Mouse (Mus musculus): ENCODE data around the gene Stat1. TPM values are rescaled to one million over a fixed set of nuclear protein-coding genes. Genes with fewer than 3 reads are reported as not detected.

The Stat1 gene
- polyA plus RNA-seq, 1 experiment from 2014 or later = 23.8 TPM

GRCm38 (mm10) chr1:52102795-52103194, 16.4 kb upstream of the Stat1 start:
- H3K27ac ChIP-seq (ENCODE audit: low read depth) = no peak overlapping the region
- no peaks in the 10 kb centered on the region for H3K9me3 ChIP-seq (ENCODE audit: control insufficient read depth, low read length)
- no peak overlapping the region for H3K9ac ChIP-seq (ENCODE audit: low read length)
- no peak for DNase-seq (ENCODE audit: low spot score)
- no peaks in the 10 kb centered on the region for H3K36me3 ChIP-seq (ENCODE audit: control insufficient read depth, insufficient read depth, low read length)
- no peaks in the 10 kb centered on the region for H3K4me1 ChIP-seq (replicated peaks; ENCODE audit: control insufficient read depth, insufficient read depth, low read length)
- no peaks in the 10 kb centered on the region for H3K27me3 ChIP-seq (replicated peaks; ENCODE audit: control insufficient read depth, insufficient read depth, low read length)
- H3K4me2 ChIP-seq (ENCODE audit: low read length) = no peak overlapping the region
- no peak for ATAC-seq (replicated peaks; ENCODE audit: low FRiP score, low TSS enrichment, low read depth)
- 81% methylated on average over 8 of the region's 8 CpGs for WGBS
- H3K4me3 ChIP-seq (ENCODE audit: low read depth, low read length) = no peak overlapping the region

GRCm38 (mm10) chr1:52107206-52107605, 12.0 kb upstream of the Stat1 start:
- 67% methylated on average over 11 of the region's 11 CpGs for WGBS
- H3K27me3 ChIP-seq (replicated peaks; ENCODE audit: control insufficient read depth, insufficient read depth, low read length) = no peaks in the 10 kb centered on the region
- no peak overlapping the region for H3K4me3 ChIP-seq (ENCODE audit: low read depth, low read length)
- no peak for ATAC-seq (replicated peaks; ENCODE audit: low FRiP score, low TSS enrichment, low read depth)
- no peaks in the 10 kb centered on the region for H3K9me3 ChIP-seq (ENCODE audit: control insufficient read depth, low read length)
- no peak overlapping the region for H3K4me2 ChIP-seq (ENCODE audit: low read length)
- no peaks in the 10 kb centered on the region for H3K4me1 ChIP-seq (replicated peaks; ENCODE audit: control insufficient read depth, insufficient read depth, low read length)
- no peak overlapping the region for H3K9ac ChIP-seq (ENCODE audit: low read length)
- DNase-seq (ENCODE audit: low spot score) = no peak
- H3K27ac ChIP-seq (ENCODE audit: low read depth) = no peak overlapping the region
- H3K36me3 ChIP-seq (ENCODE audit: control insufficient read depth, insufficient read depth, low read length) = no peaks in the 10 kb centered on the region

- no peaks in the 10 kb centered on the region for H3K36me3 ChIP-seq (ENCODE audit: control insufficient read depth, insufficient read depth, low read length)
Measured at GRCm38 (mm10) chr1:52111217-52111616, 8.0 kb upstream of the Stat1 start.

GRCm38 (mm10) chr1:52112301-52112700, 6.9 kb upstream of the Stat1 start:
- Histone ChIP-seq H3K4me1 (replicated peaks; ENCODE audit: control insufficient read depth, insufficient read depth, low read length) (peaks cover 4% of the 10 kb centered on the region; the same call in 1 of the 2 replicates), H3K4me3 (ENCODE audit: low read depth, low read length) (no peak overlapping the region), H3K27ac (ENCODE audit: low read depth) (no peak overlapping the region), H3K9ac (ENCODE audit: low read length) (no peak overlapping the region), H3K4me2 (ENCODE audit: low read length) (no peak overlapping the region), H3K27me3 (replicated peaks; ENCODE audit: control insufficient read depth, insufficient read depth, low read length) (no peaks in the 10 kb centered on the region), H3K9me3 (ENCODE audit: control insufficient read depth, low read length) (no peaks in the 10 kb centered on the region), H3K36me3 (ENCODE audit: control insufficient read depth, insufficient read depth, low read length) (no peaks in the 10 kb centered on the region)
- DNase-seq (ENCODE audit: low spot score) (no peak), ATAC-seq (replicated peaks; ENCODE audit: low FRiP score, low TSS enrichment, low read depth) (no peak)
- 76% methylated on average over 1 of the region's 1 CpGs for WGBS

More at GRCm38 (mm10) chr1:52111217-52111616, 8.0 kb upstream of the Stat1 start:
- no peak for DNase-seq (ENCODE audit: low spot score)
- H3K4me2 ChIP-seq (ENCODE audit: low read length) = no peak overlapping the region
- H3K27me3 ChIP-seq (replicated peaks; ENCODE audit: control insufficient read depth, insufficient read depth, low read length) = no peaks in the 10 kb centered on the region
- no peaks in the 10 kb centered on the region for H3K9me3 ChIP-seq (ENCODE audit: control insufficient read depth, low read length)
- no peak overlapping the region for H3K9ac ChIP-seq (ENCODE audit: low read length)
- no peak overlapping the region for H3K27ac ChIP-seq (ENCODE audit: low read depth)
- whole genome bisulfite sequencing = 63% methylated on average over 3 of the region's 3 CpGs
- no peak overlapping the region for H3K4me3 ChIP-seq (ENCODE audit: low read depth, low read length)
- ATAC-seq (replicated peaks; ENCODE audit: low FRiP score, low TSS enrichment, low read depth) = no peak
- peaks cover 4% of the 10 kb centered on the region; the same call in 1 of the 2 replicates for H3K4me1 ChIP-seq (replicated peaks; ENCODE audit: control insufficient read depth, insufficient read depth, low read length)

GRCm38 (mm10) chr1:52113067-52113665, 6.1 kb upstream of the Stat1 start:
- peaks cover 4% of the 10 kb centered on the region; the same call in 1 of the 2 replicates for H3K4me1 ChIP-seq (replicated peaks; ENCODE audit: control insufficient read depth, insufficient read depth, low read length)
- no peaks in the 10 kb centered on the region for H3K36me3 ChIP-seq (ENCODE audit: control insufficient read depth, insufficient read depth, low read length)
- H3K9me3 ChIP-seq (ENCODE audit: control insufficient read depth, low read length) = no peaks in the 10 kb centered on the region
- peak overlapping the region; percentile 37 for H3K4me3 ChIP-seq (ENCODE audit: low read depth, low read length)
- peak overlapping the region; percentile 56 for H3K4me2 ChIP-seq (ENCODE audit: low read length)
- 18% methylated on average over 7 of the region's 7 CpGs for WGBS
- no peak for DNase-seq (ENCODE audit: low spot score)
- H3K27ac ChIP-seq (ENCODE audit: low read depth) = no peak overlapping the region
- H3K27me3 ChIP-seq (replicated peaks; ENCODE audit: control insufficient read depth, insufficient read depth, low read length) = no peaks in the 10 kb centered on the region
- ATAC-seq (replicated peaks; ENCODE audit: low FRiP score, low TSS enrichment, low read depth) = peak; percentile 64
- H3K9ac ChIP-seq (ENCODE audit: low read length) = peak overlapping the region; percentile 46; the same call in 1 of the 2 replicates

GRCm38 (mm10) chr1:52113666-52114069, 5.6 kb upstream of the Stat1 start:
- Histone ChIP-seq H3K27ac (ENCODE audit: low read depth) (no peak overlapping the region), H3K9ac (ENCODE audit: low read length) (peak overlapping the region; percentile 46; the same call in 1 of the 2 replicates), H3K4me1 (replicated peaks; ENCODE audit: control insufficient read depth, insufficient read depth, low read length) (peaks cover 4% of the 10 kb centered on the region; the same call in 1 of the 2 replicates), H3K36me3 (ENCODE audit: control insufficient read depth, insufficient read depth, low read length) (no peaks in the 10 kb centered on the region), H3K9me3 (ENCODE audit: control insufficient read depth, low read length) (no peaks in the 10 kb centered on the region), H3K4me3 (ENCODE audit: low read depth, low read length) (peak overlapping the region; percentile 37), H3K27me3 (replicated peaks; ENCODE audit: control insufficient read depth, insufficient read depth, low read length) (no peaks in the 10 kb centered on the region), H3K4me2 (ENCODE audit: low read length) (peak overlapping the region; percentile 56)
- WGBS = under 1% methylated on average over 31 of the region's 32 CpGs
- ATAC-seq (replicated peaks; ENCODE audit: low FRiP score, low TSS enrichment, low read depth) (peak; percentile 95), DNase-seq (ENCODE audit: low spot score) (peak; percentile 100)

GRCm38 (mm10) chr1:52116441-52116840, 2.8 kb upstream of the Stat1 start:
- 74% methylated on average over 3 of the region's 3 CpGs for WGBS
- Histone ChIP-seq H3K27ac (ENCODE audit: low read depth) (no peak overlapping the region), H3K4me1 (replicated peaks; ENCODE audit: control insufficient read depth, insufficient read depth, low read length) (peaks cover 4% of the 10 kb centered on the region; the same call in 1 of the 2 replicates), H3K4me3 (ENCODE audit: low read depth, low read length) (no peak overlapping the region), H3K9ac (ENCODE audit: low read length) (no peak overlapping the region), H3K36me3 (ENCODE audit: control insufficient read depth, insufficient read depth, low read length) (no peaks in the 10 kb centered on the region), H3K27me3 (replicated peaks; ENCODE audit: control insufficient read depth, insufficient read depth, low read length) (no peaks in the 10 kb centered on the region), H3K9me3 (ENCODE audit: control insufficient read depth, low read length) (no peaks in the 10 kb centered on the region), H3K4me2 (ENCODE audit: low read length) (no peak overlapping the region)
- ATAC-seq (replicated peaks; ENCODE audit: low FRiP score, low TSS enrichment, low read depth) = no peak
- no peak for DNase-seq (ENCODE audit: low spot score)

GRCm38 (mm10) chr1:52117777-52118176, 1.5 kb upstream of the Stat1 start:
- WGBS = 88% methylated on average over 1 of the region's 1 CpGs
- Histone ChIP-seq H3K27me3 (replicated peaks; ENCODE audit: control insufficient read depth, insufficient read depth, low read length) (no peaks in the 10 kb centered on the region), H3K9ac (ENCODE audit: low read length) (no peak overlapping the region), H3K27ac (ENCODE audit: low read depth) (no peak overlapping the region), H3K36me3 (ENCODE audit: control insufficient read depth, insufficient read depth, low read length) (no peaks in the 10 kb centered on the region), H3K4me2 (ENCODE audit: low read length) (no peak overlapping the region), H3K4me1 (replicated peaks; ENCODE audit: control insufficient read depth, insufficient read depth, low read length) (peaks cover 4% of the 10 kb centered on the region; the same call in 1 of the 2 replicates), H3K9me3 (ENCODE audit: control insufficient read depth, low read length) (no peaks in the 10 kb centered on the region), H3K4me3 (ENCODE audit: low read depth, low read length) (no peak overlapping the region)
- DNase-seq (ENCODE audit: low spot score) = no peak
- no peak for ATAC-seq (replicated peaks; ENCODE audit: low FRiP score, low TSS enrichment, low read depth)

- DNase-seq (ENCODE audit: low spot score) = no peak
- ATAC-seq (replicated peaks; ENCODE audit: low FRiP score, low TSS enrichment, low read depth) = peak; percentile 29
- Histone ChIP-seq H3K4me3 (ENCODE audit: low read depth, low read length) (peak overlapping the region; percentile 92), H3K4me1 (replicated peaks; ENCODE audit: control insufficient read depth, insufficient read depth, low read length) (no peaks in the 10 kb centered on the region), H3K4me2 (ENCODE audit: low read length) (peak overlapping the region; percentile 93), H3K9me3 (ENCODE audit: control insufficient read depth, low read length) (no peaks in the 10 kb centered on the region), H3K27me3 (replicated peaks; ENCODE audit: control insufficient read depth, insufficient read depth, low read length) (no peaks in the 10 kb centered on the region), H3K9ac (ENCODE audit: low read length) (peak overlapping the region; percentile 69), H3K27ac (ENCODE audit: low read depth) (no peak overlapping the region; the same call in 1 of the 2 replicates), H3K36me3 (ENCODE audit: control insufficient read depth, insufficient read depth, low read length) (0 out of 2 replicates have a peak, but pooled peaks cover 1% of the 10 kb centered on the region)
- under 1% methylated on average over 20 of the region's 20 CpGs for WGBS
Measured at GRCm38 (mm10) chr1:52119691-52120090, 451 bp downstream of the Stat1 start.

Measured in intestine, embryonic 14.5 days (tissue).